In the genomic region with DNA sequence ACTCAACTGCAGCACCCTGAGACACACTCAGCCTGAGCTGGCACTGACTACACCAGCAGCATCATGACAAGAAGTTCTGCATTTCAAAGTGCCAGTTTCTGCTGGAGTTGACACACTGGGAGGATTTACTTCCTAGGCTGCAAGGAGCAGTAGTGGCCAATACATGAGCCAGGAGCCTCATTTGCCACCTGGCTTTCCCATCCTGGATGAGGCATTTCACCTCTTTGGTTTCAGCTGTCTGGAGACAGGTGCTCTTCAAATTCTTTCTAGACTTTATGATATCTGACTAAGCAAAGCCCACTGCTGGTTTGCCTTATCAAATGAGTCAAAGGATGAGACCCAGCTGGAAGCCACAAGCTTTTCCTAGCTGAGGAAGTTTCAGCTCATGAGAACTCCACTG, we compare ENCODE assay signal across 17 mouse cellular contexts. TPM values are rescaled to one million over a fixed set of nuclear protein-coding genes. Genes with fewer than 3 reads are reported as not detected.
"Had no signal": no experiment of that assay in that cellular context is flagged by ENCODE, and none has a peak within 500 bp of the region (broad histone marks: within the 10 kb centered on the region; RNA-seq: fewer than 3 reads in every experiment).

No protein-coding gene starts in this region.

- H3K4me3 ChIP-seq: lung, embryonic 15.5 days; megakaryocyte, embryonic 14.5 days; midbrain, embryonic 12.5 days; neural tube, embryonic 12.5 days had no signal

- ATAC-seq: liver, postnatal 0 days; lung, postnatal 0 days; midbrain, embryonic 16.5 days had no signal

- H3K27me3 ChIP-seq: lung, embryonic 15.5 days; neural tube, embryonic 12.5 days had no signal

- H3K27ac ChIP-seq: lung, embryonic 15.5 days; macrophage; midbrain, embryonic 12.5 days; neural tube, embryonic 12.5 days had no signal

- H3K9me3 ChIP-seq: lung, embryonic 15.5 days; megakaryocyte, embryonic 14.5 days; midbrain, embryonic 12.5 days; neural tube, embryonic 12.5 days had no signal

- H3K9ac ChIP-seq: liver, postnatal 0 days; lung, embryonic 15.5 days; midbrain, embryonic 12.5 days; neural tube, embryonic 12.5 days had no signal

- H3K36me3 ChIP-seq: lung, embryonic 15.5 days; midbrain, embryonic 12.5 days; neural tube, embryonic 12.5 days had no signal

- H3K4me2 ChIP-seq: lung, embryonic 15.5 days; midbrain, embryonic 12.5 days; neural tube, embryonic 12.5 days had no signal

- DNase-seq: liver, postnatal 0 days; lung, adult 2 months; lung, postnatal 14 days; lung, postnatal 36 days; midbrain, embryonic 14.5 days; right cerebral cortex, postnatal 14 days; thymus, adult 18-20 months; thymus, postnatal 14 days; thymus, postnatal 36 days had no signal

RNA-seq across cellular contexts. Expression of gene Wnt5b, which starts 43.3 kb away (rescaled TPM):
- total RNA-seq: megakaryocyte progenitor cell, adult 5-6 weeks had no signal
- polyA plus RNA-seq: macrophage had no signal
